Mouse (Mus musculus) midbrain, embryonic 11.5 days (tissue): ENCODE data around the gene Gm11492. TPM values are rescaled to one million over a fixed set of nuclear protein-coding genes. Genes with fewer than 3 reads are reported as not detected.
A peak's percentile ranks its signal among the peaks of the same experiment; 100 is the strongest.

Experiments
- ATAC-seq: fragments of 200-750 bp; cut with Nextera tagmentation; 2 replicates; pipeline ENCODE4 v1.8.0; 2017; ENCODE audit warnings: moderate TSS enrichment, moderate library complexity; ENCODE audit not compliant: low FRiP score
- DNase-seq: peaks from one replicate; pipeline ENCODE4 v3.0.0; 2015; ENCODE audit warnings: low spot score; ENCODE audit errors: missing footprints
- H3K27ac ChIP-seq: fragments of 300-500 bp; sonication (generic); 2 replicates; pipeline ENCODE4 v1.5.1; 2014; ENCODE audit warnings: low read depth, low read length
- H3K27me3 ChIP-seq: fragments of 300-500 bp; sonication (generic); 2 replicates; pipeline ENCODE4 v1.6.1; 2014; ENCODE audit warnings: mild to moderate bottlenecking, low read length, moderate library complexity, mixed read lengths; ENCODE audit not compliant: control insufficient read depth, insufficient read depth
- H3K36me3 ChIP-seq: fragments of 300-500 bp; sonication (generic); 2 replicates; pipeline ENCODE4 v1.6.1; 2014; ENCODE audit warnings: mild to moderate bottlenecking, low read length, moderate library complexity, mixed read lengths; ENCODE audit not compliant: control insufficient read depth, insufficient read depth
- H3K4me1 ChIP-seq: fragments of 300-500 bp; sonication (generic); 2 replicates; pipeline ENCODE4 v1.6.1; 2014; ENCODE audit warnings: low read length; ENCODE audit not compliant: control insufficient read depth, insufficient read depth
- H3K4me2 ChIP-seq: fragments of 300-500 bp; sonication (generic); 2 replicates; pipeline ENCODE4 v1.6.1; 2014; ENCODE audit warnings: mild to moderate bottlenecking, moderate library complexity
- H3K4me3 ChIP-seq: fragments of 300-500 bp; sonication (generic); 2 replicates; pipeline ENCODE4 v1.5.1; 2014; ENCODE audit warnings: low read depth, low read length
- H3K9ac ChIP-seq: fragments of 300-500 bp; sonication (generic); 2 replicates; pipeline ENCODE4 v1.6.1; 2014; ENCODE audit warnings: low read length
- H3K9me3 ChIP-seq: fragments of 300-500 bp; sonication (generic); 2 replicates; pipeline ENCODE4 v1.6.1; 2016; ENCODE audit warnings: low read length; ENCODE audit not compliant: control insufficient read depth
- WGBS: fragments of 180-500 bp; shearing (Covaris S2); extraction: QIAGEN DNeasy Blood & Tissue Kit; methylation state at CpG from one replicate; pipeline ENCODE4 v1.1.7; 2014; 5-methylcytosine and 5-hydroxymethylcytosine counted together
- polyA plus RNA-seq: library from polyadenylated mRNA; unstranded; fragments of >200 nt; fragmentation: Nextera tagmentation; extraction: Ambion mirVana; gene quantifications from 2 replicates; pipeline ENCODE4 v1.2.1, GENCODE M21; 2014

The Gm11492 gene
- polyA plus RNA-seq, 1 experiment from 2014 or later: not detected

DNA sequence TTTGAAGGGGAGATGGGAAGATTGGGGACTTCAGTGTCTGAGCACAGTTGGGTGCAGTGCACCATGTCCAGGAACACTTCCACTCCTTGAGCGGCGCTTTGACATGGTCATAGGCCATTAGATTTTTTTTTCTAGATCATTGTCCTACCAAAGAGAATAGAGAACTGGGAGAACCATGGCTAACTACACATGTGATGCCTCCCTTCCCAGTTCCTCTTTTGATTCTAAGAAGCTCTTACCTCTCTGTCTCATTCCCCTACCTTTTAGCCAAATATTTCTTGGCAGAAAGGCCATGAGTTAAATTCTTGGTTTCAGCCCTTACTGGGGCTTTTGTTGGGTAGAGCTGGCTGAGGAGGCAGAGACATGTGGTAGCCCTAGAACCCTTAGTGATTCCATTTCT, 37.1 kb downstream of the Gm11492 start:
- no peaks in the 10 kb centered on the region for H3K9me3 ChIP-seq
- no peak overlapping the region for H3K27ac ChIP-seq
- no peaks in the 10 kb centered on the region for H3K4me1 ChIP-seq
- ATAC-seq (no peak), DNase-seq (no peak)
- no peaks in the 10 kb centered on the region for H3K27me3 ChIP-seq
- H3K4me2 ChIP-seq: no peak overlapping the region
- H3K4me3 ChIP-seq: no peak overlapping the region
- peaks cover 59% of the 10 kb centered on the region for H3K36me3 ChIP-seq
- no peak overlapping the region for H3K9ac ChIP-seq
- WGBS: 92% methylated on average over 2 of the region's 2 CpGs

DNA sequence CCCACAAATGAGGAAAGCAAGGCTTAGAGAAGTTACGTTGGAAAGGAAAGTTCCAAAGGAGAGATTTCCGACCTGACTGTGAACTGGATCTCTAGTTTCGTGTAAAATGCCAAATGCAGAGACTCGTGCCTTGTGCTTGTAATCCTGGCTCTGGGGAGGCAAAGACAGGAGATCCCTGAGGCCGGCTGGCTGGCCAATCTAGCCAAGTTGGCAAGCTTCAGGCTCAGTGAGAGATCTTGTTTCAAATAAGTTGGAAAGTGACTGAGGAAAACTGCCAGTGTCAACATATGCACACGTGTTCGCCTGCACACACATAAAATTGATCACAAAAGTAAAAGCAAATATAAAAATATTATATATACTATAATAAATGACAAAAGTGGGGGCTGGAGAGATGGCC, 42.8 kb downstream of the Gm11492 start:
- Histone ChIP-seq H3K4me2 (no peak overlapping the region), H3K9me3 (no peaks in the 10 kb centered on the region), H3K27ac (no peak overlapping the region), H3K4me1 (no peaks in the 10 kb centered on the region), H3K27me3 (no peaks in the 10 kb centered on the region), H3K9ac (no peak overlapping the region), H3K4me3 (no peak overlapping the region), H3K36me3 (peaks cover 57% of the 10 kb centered on the region)
- ATAC-seq (no peak), DNase-seq (no peak)
- 90% methylated on average over 7 of the region's 7 CpGs for WGBS

DNA sequence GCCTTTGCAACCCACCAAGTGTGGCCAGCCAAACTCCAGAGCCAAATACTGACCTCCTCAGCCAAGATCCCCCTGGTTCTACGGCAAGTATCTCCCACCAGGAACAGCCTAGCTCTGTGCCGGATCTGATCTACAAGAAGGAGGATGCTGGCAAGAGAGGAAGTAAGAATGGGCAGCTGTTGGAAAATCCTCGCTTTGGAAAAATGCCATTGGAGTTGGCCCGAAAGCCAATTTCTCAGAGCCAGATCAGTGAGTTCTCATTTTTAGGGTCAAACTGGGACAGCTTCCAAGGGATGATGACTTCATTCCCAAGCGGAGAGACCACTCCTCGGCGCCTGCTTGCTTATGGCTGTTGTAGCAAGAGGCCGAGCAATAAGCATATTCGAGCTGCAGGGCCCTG, 45.1 kb downstream of the Gm11492 start:
- Histone ChIP-seq H3K4me1 (no peaks in the 10 kb centered on the region), H3K4me3 (no peak overlapping the region), H3K27ac (no peak overlapping the region), H3K9me3 (no peaks in the 10 kb centered on the region), H3K4me2 (no peak overlapping the region), H3K36me3 (peaks cover 60% of the 10 kb centered on the region), H3K27me3 (no peaks in the 10 kb centered on the region), H3K9ac (no peak overlapping the region)
- WGBS: 95% methylated on average over 9 of the region's 9 CpGs
- ATAC-seq (no peak), DNase-seq (no peak)

DNA sequence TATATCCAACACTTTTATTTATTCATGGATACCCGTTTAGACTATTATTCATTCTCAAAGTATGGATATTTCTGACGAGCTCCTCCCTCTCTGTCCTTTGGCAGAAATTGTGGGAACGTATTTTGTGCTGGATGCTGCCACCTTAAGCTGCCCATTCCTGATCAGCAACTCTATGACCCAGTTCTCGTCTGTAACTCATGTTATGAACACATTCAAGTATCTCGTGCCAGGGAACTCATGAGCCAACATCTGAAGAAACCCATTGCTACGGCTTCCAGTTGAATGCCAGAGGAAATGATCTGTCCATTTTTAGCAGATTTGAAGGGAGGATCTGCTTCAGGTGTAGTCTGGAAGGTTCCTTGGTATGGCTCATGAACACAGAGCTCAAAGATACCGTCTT, 47.5 kb downstream of the Gm11492 start:
- Histone ChIP-seq H3K4me1 (no peaks in the 10 kb centered on the region), H3K27me3 (no peaks in the 10 kb centered on the region), H3K9ac (no peak overlapping the region), H3K4me3 (no peak overlapping the region), H3K9me3 (no peaks in the 10 kb centered on the region; the same call in 1 of the 2 replicates), H3K36me3 (peaks cover 67% of the 10 kb centered on the region), H3K27ac (no peak overlapping the region), H3K4me2 (no peak overlapping the region)
- 94% methylated on average over 7 of the region's 7 CpGs for WGBS
- peak; percentile 65 for DNase-seq
- ATAC-seq: no peak

DNA sequence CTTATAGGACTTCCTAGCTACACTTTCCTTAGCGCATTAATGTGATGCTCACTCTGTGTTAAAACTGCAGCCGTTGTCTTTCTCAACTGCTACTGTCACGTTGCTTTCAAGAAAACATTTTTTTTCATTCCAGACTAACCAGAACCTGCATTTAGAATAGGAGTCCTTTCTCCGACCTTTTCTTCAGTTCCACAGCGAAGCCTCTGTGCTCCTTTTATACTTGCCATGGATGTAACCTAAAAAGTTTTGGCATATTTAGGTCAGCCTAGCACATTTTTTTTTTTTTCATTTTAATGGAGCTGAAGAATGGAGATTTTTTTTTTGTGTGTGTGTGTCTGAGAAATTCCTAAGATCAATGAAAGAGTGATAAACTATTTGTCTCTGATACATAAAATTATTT, 49.1 kb downstream of the Gm11492 start:
- H3K27me3 ChIP-seq: no peaks in the 10 kb centered on the region
- ATAC-seq (no peak), DNase-seq (no peak)
- H3K4me1 ChIP-seq: no peaks in the 10 kb centered on the region
- H3K9me3 ChIP-seq: no peaks in the 10 kb centered on the region; the same call in 1 of the 2 replicates
- no peak overlapping the region for H3K9ac ChIP-seq
- peaks cover 65% of the 10 kb centered on the region for H3K36me3 ChIP-seq
- H3K27ac ChIP-seq: no peak overlapping the region
- WGBS: 93% methylated on average over 5 of the region's 5 CpGs
- no peak overlapping the region for H3K4me3 ChIP-seq
- H3K4me2 ChIP-seq: no peak overlapping the region

DNA sequence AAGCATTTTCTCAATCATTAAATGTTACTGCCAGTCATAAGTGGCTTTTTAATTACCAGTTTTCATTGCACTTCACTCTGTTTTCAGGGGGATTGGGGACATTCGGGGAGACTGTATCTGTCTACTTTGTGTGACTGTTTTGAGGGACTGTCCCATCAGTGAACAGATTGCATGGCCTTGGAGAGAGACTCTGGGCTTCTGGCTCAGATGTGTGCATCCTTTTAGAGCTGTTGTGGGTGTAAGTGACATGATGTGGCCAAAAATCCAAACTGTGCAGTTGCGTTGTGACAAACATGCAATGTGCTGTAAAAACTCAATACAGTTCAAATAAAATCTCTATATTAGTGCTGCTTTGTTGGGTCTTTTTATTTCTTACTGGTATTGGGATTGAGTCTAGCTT, 49.5 kb downstream of the Gm11492 start:
- WGBS: 99% methylated on average over 2 of the region's 2 CpGs
- Histone ChIP-seq H3K4me3 (no peak overlapping the region), H3K36me3 (peaks cover 61% of the 10 kb centered on the region), H3K27ac (no peak overlapping the region), H3K9me3 (no peaks in the 10 kb centered on the region; the same call in 1 of the 2 replicates), H3K4me2 (no peak overlapping the region), H3K9ac (no peak overlapping the region), H3K4me1 (no peaks in the 10 kb centered on the region), H3K27me3 (no peaks in the 10 kb centered on the region)
- DNase-seq (peak; percentile 81), ATAC-seq (no peak)

DNA sequence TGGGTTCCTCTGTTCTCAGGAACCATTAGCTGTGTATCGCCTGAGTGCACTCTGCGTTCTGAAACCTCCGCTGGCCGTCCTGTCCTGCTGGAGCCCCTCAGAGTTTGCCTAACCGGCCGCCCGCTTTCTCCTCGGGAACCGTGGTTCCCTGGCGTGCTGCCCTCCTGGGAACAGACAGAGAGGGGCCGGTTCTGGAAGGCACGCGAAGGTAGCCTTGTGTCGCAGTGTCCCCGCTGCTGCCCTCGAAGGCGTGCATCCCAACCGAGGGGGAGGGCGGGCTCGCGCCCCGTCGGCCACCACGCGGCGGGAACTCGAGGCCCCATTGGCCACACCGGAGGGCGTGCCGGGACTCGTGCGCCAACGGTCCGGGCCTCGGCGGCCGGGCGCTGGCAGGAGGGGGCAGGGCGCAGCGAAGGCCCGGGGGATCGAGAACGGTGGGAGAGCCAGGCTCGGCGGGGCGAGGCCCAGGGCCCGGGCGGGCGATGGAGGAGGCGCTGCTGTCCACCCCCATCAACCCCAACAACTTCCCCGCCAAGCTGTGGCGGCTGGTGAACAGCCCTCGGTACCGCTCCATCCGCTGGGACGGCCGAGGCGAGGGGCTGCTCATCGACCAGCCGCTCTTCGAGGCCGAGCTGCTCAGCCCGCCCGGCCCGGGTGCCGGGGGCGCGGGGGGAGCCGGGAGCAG, 50.5 kb downstream of the Gm11492 start, which contains the start of gene Hsf5:
Hsf5 (plus strand) TSS at position 375 of the 685 bp plus-strand sequence.
- 90% methylated on average over 48 of the region's 69 CpGs for WGBS
- DNase-seq (peak; percentile 39), ATAC-seq (no peak)
- Histone ChIP-seq H3K27ac (no peak within 1 kb of the TSS), H3K4me2 (no peak within 1 kb of the TSS), H3K36me3 (peaks cover 51% of the 10 kb centered on the region), H3K4me1 (no peaks in the 10 kb centered on the region), H3K9me3 (no peaks in the 10 kb centered on the region; the same call in 1 of the 2 replicates), H3K27me3 (no peaks in the 10 kb centered on the region), H3K9ac (no peak within 1 kb of the TSS), H3K4me3 (no peak within 1 kb of the TSS)

DNA sequence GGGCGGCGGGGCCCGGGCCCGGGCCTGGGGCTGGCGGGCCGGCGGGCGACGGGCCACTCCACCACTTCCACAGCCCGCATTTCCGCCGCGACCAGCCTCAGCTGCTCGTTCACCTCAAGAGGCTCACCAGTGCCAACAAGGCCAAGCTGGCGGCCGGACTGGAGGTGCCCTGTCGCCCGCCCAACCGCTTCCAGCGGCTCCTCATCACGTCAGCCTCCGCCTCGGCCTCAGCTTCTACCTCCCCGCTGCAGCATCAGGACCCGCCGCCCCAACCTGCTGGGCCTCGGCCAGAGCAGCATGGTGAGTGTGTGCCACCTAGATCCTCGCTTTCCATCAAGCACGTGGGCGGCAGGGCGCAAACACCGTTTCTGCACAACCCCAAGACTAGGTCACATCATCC, 51.2 kb downstream of the Gm11492 start:
- 96% methylated on average over 29 of the region's 32 CpGs for WGBS
- no peak for ATAC-seq
- Histone ChIP-seq H3K36me3 (peaks cover 45% of the 10 kb centered on the region), H3K4me2 (no peak overlapping the region), H3K4me3 (no peak overlapping the region), H3K9ac (no peak overlapping the region), H3K27ac (no peak overlapping the region), H3K27me3 (no peaks in the 10 kb centered on the region), H3K9me3 (no peaks in the 10 kb centered on the region; the same call in 1 of the 2 replicates), H3K4me1 (no peaks in the 10 kb centered on the region)
- DNase-seq: peak; percentile 26
